Mouse (Mus musculus): ENCODE data around the gene Fank1. TPM values are rescaled to one million over a fixed set of nuclear protein-coding genes. Genes with fewer than 3 reads are reported as not detected.

The Fank1 gene
- 4.3 and 5.1 TPM in 2 replicates for polyA plus RNA-seq (2015; fragmentation: Nextera tagmentation; extraction: Ambion mirVana)

DNA sequence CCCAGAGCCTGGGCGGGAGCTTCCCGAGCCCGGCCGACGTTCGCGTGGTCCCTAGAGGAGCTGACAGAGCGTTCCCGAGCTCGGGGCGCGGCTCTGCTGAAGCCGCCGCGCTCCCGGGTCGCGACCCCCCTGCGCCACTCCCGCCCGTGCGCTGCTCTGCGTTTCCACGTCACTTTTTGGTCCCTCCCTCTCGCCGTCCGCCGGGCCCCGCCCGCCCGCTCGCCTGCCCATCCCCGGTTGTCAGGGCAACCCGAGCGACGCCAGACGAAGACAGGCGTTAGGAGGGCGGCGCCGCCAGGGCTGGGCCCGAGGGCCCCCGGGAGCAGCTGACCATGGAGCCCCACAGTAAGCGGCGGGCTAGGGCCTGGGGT is at the start of gene Fank1:
Gene Fank1, plus strand, starts transcription at position 236 of the 371 bp plus-strand sequence.
- peak within 1 kb of the TSS; percentile 75 for H3K4me3 ChIP-seq
- 0% methylated on average over 44 of the region's 45 CpGs for WGBS
- H3K9ac ChIP-seq, result peak within 1 kb of the TSS; percentile 65
- H3K27ac ChIP-seq (replicated peaks), result peak within 1 kb of the TSS; percentile 40
- H3K4me1 ChIP-seq (replicated peaks), result peaks cover 35% of the 10 kb centered on the region
- peak within 1 kb of the TSS; percentile 80 for H3K4me2 ChIP-seq
- no peaks in the 10 kb centered on the region for H3K9me3 ChIP-seq
- ATAC-seq (ENCODE audit: low FRiP score, low read depth), result peak; percentile 93
- no peaks in the 10 kb centered on the region for H3K27me3 ChIP-seq
- no peaks in the 10 kb centered on the region for H3K36me3 ChIP-seq

DNA sequence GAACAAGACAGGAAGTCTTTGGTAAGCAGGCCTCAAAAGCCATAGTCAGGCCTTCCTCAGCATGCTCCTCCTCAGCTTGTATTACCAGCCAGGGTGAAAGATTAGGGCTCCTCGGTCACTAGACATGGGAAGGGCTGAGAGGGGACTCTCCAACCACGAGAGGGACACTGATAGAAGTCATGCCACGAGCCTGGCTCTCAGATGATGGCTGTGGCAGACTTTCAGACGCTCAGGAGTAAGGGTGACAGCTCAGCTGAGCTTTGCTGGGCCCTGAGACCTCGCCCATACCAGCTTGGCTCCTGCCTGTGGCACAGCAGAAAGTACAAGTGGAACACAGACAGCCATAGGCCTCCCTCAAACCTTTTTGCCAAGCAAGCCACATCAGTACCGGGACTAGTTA is 49.6 kb upstream of the Fank1 start:
- Histone ChIP-seq H3K9ac (no peak overlapping the region), H3K4me3 (no peak overlapping the region), H3K4me1 (replicated peaks) (peaks cover 3% of the 10 kb centered on the region; the same call in 1 of the 2 replicates), H3K27ac (replicated peaks) (no peak overlapping the region), H3K27me3 (no peaks in the 10 kb centered on the region), H3K36me3 (peaks cover 26% of the 10 kb centered on the region), H3K4me2 (no peak overlapping the region), H3K9me3 (no peaks in the 10 kb centered on the region)
- ATAC-seq (ENCODE audit: low FRiP score, low read depth), result no peak
- WGBS, result 91% methylated on average over 6 of the region's 6 CpGs

DNA sequence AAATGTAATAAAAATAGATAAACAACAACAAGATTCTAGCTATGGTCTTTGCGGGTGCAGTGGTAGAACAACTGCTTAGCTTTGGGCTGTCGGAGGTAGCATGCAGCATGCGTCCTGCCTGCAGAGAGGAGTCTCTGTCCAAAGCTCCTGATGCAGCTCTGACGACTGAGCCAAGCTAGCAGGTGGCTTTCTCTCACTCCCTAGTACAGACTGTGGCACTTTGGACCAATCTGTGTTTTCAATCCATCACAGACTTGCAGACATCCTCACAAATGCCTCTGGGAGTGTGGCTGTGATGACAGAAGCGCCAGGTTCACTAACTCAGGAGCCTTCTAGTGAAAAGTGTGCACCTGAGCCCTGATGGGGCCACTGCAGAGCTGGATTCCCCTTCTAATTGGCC is 47.3 kb upstream of the Fank1 start:
- Histone ChIP-seq H3K4me1 (replicated peaks) (peaks cover 3% of the 10 kb centered on the region; the same call in 1 of the 2 replicates), H3K9ac (no peak overlapping the region), H3K9me3 (no peaks in the 10 kb centered on the region), H3K4me2 (no peak overlapping the region), H3K27me3 (no peaks in the 10 kb centered on the region), H3K36me3 (peaks cover 10% of the 10 kb centered on the region), H3K4me3 (no peak overlapping the region), H3K27ac (replicated peaks) (no peak overlapping the region)
- 78% methylated on average over 5 of the region's 5 CpGs for WGBS
- no peak for ATAC-seq (ENCODE audit: low FRiP score, low read depth)

DNA sequence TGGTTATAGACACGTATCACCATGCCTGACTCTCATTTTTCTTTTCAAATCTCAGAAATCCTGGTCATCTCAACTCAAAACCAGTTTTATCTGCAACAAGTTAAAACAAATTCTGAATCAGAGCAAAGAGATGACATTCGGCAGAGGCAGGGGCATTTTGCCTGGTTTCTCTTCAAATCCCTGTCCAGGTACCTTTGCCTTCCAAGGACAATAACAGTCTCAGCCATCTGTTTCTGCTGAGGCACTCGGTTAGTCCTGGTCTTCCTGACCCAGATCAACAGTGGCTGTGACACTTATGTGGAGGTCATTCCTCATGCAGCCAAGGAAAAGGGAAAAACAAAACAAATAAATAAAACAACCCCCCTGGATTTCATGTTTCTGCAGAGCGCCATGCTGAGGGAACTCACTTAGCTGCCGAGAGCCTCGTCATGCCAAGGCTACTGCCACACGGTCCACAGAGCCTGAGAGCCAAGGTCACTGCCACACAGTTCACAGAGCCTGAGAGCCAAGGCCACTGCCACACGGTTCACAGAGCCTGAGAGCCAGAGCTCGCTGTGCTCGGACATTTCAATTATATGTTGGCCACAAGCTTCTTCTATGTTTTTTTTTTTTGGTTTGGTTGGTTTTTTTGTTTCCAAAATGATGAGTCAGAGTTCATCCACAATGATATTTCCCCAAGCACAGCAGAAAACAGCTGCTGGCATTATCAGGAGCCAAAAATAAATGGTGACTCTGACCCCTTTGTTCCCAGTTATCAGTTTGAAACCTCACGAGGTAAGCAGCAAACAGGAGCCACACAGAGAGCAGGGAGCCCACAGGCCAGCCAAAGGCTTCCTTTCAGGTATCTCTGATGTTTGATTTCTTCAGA is 46.1 kb upstream of the Fank1 start:
- Histone ChIP-seq H3K4me1 (replicated peaks) (peaks cover 3% of the 10 kb centered on the region; the same call in 1 of the 2 replicates), H3K9me3 (no peaks in the 10 kb centered on the region), H3K36me3 (peaks cover 8% of the 10 kb centered on the region), H3K9ac (no peak overlapping the region), H3K27me3 (no peaks in the 10 kb centered on the region), H3K4me3 (no peak overlapping the region), H3K4me2 (no peak overlapping the region), H3K27ac (replicated peaks) (no peak overlapping the region)
- no peak for ATAC-seq (ENCODE audit: low FRiP score, low read depth)
- WGBS, result 83% methylated on average over 11 of the region's 11 CpGs

DNA sequence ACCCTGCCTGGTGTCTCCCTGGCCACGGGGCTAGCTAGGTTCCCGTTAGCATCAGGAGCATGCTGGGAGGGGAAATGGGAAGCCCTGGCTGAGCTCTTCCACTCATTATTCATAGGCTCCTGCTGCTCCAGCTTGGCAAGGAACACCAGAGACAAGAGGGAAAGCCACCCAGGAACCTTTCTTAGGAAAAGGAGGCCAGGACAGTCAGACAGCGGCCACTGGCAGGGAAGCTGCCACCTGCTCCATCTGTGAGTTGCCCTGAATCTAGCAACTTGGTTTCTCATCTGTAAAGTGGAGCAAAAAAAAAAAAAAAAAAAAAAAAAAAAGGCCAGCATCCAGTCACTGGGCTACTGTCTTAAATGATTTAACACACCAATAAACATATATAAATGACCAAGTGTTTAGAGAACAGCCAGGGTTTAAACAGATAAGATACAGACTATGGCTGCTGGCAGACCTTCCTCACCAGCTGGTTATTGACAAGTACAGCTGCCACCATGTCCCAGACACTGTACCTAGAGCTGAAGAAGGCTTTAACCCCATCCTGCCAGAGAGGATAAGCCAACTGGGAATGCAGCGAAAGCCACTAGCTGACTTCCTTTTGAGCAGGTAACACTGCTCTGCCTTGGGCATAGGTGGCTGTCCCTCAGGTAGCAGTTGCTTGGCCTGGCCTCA is 44.6 kb upstream of the Fank1 start:
- 65% methylated on average over 4 of the region's 4 CpGs for WGBS
- Histone ChIP-seq H3K4me1 (replicated peaks) (peaks cover 3% of the 10 kb centered on the region; the same call in 1 of the 2 replicates), H3K27ac (replicated peaks) (peak overlapping the region; percentile 53; the same call in 1 of the 2 replicates), H3K27me3 (no peaks in the 10 kb centered on the region), H3K4me3 (no peak overlapping the region), H3K9ac (no peak overlapping the region), H3K9me3 (no peaks in the 10 kb centered on the region), H3K36me3 (peaks cover 8% of the 10 kb centered on the region), H3K4me2 (no peak overlapping the region)
- no peak for ATAC-seq (ENCODE audit: low FRiP score, low read depth)

DNA sequence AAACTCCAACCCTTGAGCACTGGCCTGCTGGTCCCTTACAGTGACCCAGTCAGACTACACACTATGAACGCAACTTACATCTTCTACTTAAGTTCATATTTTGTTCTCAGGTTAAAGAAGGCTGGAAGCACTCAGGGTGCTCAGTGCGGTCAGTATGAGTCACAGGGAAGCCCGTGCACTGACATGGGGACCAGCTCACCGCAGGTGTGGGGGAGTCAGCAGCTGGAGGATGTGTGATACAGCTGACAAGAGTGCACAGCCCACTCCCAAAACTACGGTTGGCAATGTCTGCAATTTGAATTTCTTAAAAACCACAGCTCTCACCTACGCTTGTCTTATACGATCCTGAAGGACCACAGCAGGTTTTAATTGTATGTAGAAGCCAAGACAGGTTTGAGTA is 36.1 kb upstream of the Fank1 start:
- 91% methylated on average over 7 of the region's 7 CpGs for WGBS
- H3K27me3 ChIP-seq, result no peaks in the 10 kb centered on the region
- no peak overlapping the region for H3K27ac ChIP-seq (replicated peaks)
- H3K36me3 ChIP-seq, result peaks cover 13% of the 10 kb centered on the region
- ATAC-seq (ENCODE audit: low FRiP score, low read depth), result no peak
- no peaks in the 10 kb centered on the region for H3K9me3 ChIP-seq
- no peak overlapping the region for H3K4me2 ChIP-seq
- no peak overlapping the region for H3K9ac ChIP-seq
- peaks cover 11% of the 10 kb centered on the region; the same call in 1 of the 2 replicates for H3K4me1 ChIP-seq (replicated peaks)
- H3K4me3 ChIP-seq, result no peak overlapping the region

DNA sequence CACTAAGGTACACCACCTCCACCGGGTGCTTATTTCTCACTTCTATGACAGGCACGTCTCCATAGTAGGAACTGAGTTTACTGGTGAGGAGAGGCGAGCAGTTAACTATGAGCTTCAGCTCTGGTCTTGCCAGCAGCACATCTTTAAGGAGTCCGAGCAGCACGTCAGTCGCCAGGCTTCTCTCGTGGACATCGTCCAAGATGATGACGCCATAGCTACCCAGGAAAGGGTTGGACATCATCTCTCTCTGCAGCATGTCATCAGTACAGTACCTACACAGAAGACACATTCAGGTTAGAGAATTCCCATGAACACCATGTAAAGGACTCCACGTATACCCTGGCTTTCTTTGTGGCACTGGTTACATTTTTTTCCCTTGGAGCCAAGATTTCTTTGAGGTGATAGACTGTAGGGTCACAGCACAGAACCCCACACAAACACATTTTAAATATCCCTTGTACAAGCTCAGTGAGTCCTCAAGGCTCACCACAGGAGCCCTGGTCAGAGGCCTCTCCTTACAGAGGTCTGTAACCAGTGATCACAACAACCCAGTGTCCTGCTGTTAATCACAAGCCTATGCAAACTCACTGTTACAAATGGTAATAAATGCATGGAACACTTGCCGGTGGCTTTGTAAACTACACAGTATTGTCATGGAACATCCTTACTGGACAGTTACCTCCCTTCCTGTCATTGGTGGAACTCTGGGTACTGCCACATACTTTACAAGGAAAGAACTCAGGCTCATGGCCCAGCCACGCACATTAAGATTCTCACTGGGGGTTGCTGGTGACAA is 33.9 kb upstream of the Fank1 start:
- Histone ChIP-seq H3K36me3 (peaks cover 13% of the 10 kb centered on the region), H3K9me3 (no peaks in the 10 kb centered on the region), H3K4me2 (no peak overlapping the region), H3K27me3 (no peaks in the 10 kb centered on the region), H3K27ac (replicated peaks) (no peak overlapping the region), H3K9ac (no peak overlapping the region), H3K4me1 (replicated peaks) (peaks cover 11% of the 10 kb centered on the region; the same call in 1 of the 2 replicates), H3K4me3 (no peak overlapping the region)
- 90% methylated on average over 12 of the region's 12 CpGs for whole genome bisulfite sequencing
- no peak for ATAC-seq (ENCODE audit: low FRiP score, low read depth)

DNA sequence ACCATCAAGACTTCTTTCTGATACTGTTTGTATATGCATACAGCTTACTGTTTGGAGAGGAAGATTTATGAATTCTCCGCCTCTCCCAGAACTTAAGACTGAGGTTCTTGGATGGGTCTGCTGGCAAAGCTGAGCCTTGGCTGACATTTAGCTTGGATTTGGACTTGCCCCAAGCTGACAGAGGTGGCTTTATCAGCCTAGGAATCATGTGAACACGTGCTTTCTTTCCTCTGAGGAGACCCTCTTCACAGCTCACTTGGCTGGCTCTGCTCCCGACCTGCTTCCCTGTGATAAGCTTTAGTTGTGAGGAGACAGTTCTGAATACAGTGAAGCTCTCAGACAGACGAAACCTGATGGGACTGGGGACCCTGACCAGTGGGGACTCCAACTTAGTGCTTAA is 33.0 kb upstream of the Fank1 start:
- ATAC-seq (ENCODE audit: low FRiP score, low read depth), result no peak
- H3K36me3 ChIP-seq, result peaks cover 13% of the 10 kb centered on the region
- WGBS, result 56% methylated on average over 4 of the region's 4 CpGs
- H3K27ac ChIP-seq (replicated peaks), result peak overlapping the region; percentile 27; the same call in 1 of the 2 replicates
- no peaks in the 10 kb centered on the region for H3K27me3 ChIP-seq
- peaks cover 11% of the 10 kb centered on the region; the same call in 1 of the 2 replicates for H3K4me1 ChIP-seq (replicated peaks)
- no peak overlapping the region for H3K4me2 ChIP-seq
- H3K9me3 ChIP-seq, result no peaks in the 10 kb centered on the region
- no peak overlapping the region for H3K4me3 ChIP-seq
- H3K9ac ChIP-seq, result no peak overlapping the region

DNA sequence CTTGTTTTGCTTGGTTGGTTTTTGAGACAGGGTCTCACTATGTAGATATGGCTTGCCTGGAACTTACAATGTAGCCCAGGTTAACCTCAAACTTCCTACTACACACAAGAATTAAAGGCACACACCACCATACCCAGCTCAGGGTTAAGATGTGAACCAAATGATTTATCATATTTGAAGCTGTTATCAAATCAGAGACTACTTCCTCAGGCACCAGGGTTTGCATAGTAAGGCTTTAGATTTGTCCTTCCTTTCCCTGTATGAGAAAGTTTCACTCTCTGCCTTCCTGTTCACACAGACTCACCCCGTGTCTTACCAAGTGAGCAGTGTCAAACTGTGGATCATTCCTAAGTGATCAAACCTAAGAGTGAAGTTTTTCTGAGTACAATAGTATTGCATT is 32.5 kb upstream of the Fank1 start:
- H3K4me1 ChIP-seq (replicated peaks), result peaks cover 11% of the 10 kb centered on the region; the same call in 1 of the 2 replicates
- peak overlapping the region; percentile 27; the same call in 1 of the 2 replicates for H3K27ac ChIP-seq (replicated peaks)
- H3K36me3 ChIP-seq, result peaks cover 13% of the 10 kb centered on the region
- H3K9me3 ChIP-seq, result no peaks in the 10 kb centered on the region
- no peak overlapping the region for H3K4me2 ChIP-seq
- H3K27me3 ChIP-seq, result no peaks in the 10 kb centered on the region
- no peak for ATAC-seq (ENCODE audit: low FRiP score, low read depth)
- no peak overlapping the region for H3K9ac ChIP-seq
- H3K4me3 ChIP-seq, result no peak overlapping the region
- WGBS, result 79% methylated on average over 1 of the region's 1 CpGs

DNA sequence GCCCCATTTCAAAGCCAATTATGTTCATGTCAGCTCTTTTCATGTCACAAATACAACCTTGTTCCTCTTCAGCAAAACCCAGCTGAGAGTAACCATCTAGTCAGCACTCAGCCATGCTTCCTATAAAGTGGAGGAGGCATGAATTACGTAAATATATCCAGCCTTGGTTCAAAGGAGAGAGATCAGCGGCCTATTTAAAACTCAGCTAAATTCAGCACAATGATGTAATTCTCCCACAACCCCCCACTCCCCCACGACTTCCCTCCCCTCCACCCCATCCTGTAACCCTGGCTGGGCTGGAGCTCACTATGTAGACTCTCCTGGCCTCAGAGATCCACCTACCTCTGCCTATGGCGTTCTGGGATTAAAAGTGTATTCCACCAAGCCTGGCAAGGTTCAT is 32.0 kb upstream of the Fank1 start:
- Histone ChIP-seq H3K4me1 (replicated peaks) (peaks cover 11% of the 10 kb centered on the region; the same call in 1 of the 2 replicates), H3K27me3 (no peaks in the 10 kb centered on the region), H3K4me3 (no peak overlapping the region), H3K4me2 (no peak overlapping the region), H3K36me3 (peaks cover 13% of the 10 kb centered on the region), H3K9me3 (no peaks in the 10 kb centered on the region), H3K27ac (replicated peaks) (no peak overlapping the region; the same call in 1 of the 2 replicates), H3K9ac (no peak overlapping the region)
- no peak for ATAC-seq (ENCODE audit: low FRiP score, low read depth)
- WGBS, result 65% methylated on average over 4 of the region's 4 CpGs

DNA sequence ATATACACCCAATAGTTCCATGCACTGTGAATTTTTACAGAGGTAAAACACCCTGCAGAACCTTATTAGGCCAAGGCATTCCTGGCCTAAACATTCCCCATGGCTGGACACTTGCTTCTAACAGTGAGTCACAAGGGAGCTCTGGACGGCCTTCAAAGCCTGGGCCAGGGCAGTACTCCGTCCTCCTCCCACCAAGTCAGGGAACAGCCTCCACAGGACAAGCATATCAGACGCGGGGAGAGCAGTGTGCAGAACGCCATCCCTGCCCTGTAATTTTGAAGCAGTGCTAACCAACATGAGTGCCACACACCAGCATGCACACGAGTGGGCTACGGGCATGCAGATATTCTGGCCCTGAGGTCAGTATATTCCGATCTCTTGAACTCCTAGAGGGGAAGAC is 29.3 kb upstream of the Fank1 start:
- no peaks in the 10 kb centered on the region for H3K9me3 ChIP-seq
- ATAC-seq (ENCODE audit: low FRiP score, low read depth), result no peak
- no peak overlapping the region for H3K27ac ChIP-seq (replicated peaks)
- H3K27me3 ChIP-seq, result no peaks in the 10 kb centered on the region
- 92% methylated on average over 8 of the region's 8 CpGs for WGBS
- H3K4me2 ChIP-seq, result no peak overlapping the region
- H3K4me3 ChIP-seq, result no peak overlapping the region
- no peaks in the 10 kb centered on the region; the same call in 1 of the 2 replicates for H3K36me3 ChIP-seq
- H3K9ac ChIP-seq, result no peak overlapping the region
- H3K4me1 ChIP-seq (replicated peaks), result peaks cover 11% of the 10 kb centered on the region; the same call in 1 of the 2 replicates

All from hindbrain, embryonic 15.5 days (tissue).